Mouse (Mus musculus): ENCODE results near the gene Emc6. TPM values are rescaled to one million over a fixed set of nuclear protein-coding genes. Genes with fewer than 3 reads are reported as not detected.

Gene Emc6
- polyA plus RNA-seq, 1 experiment = 58.6 TPM

- Histone ChIP-seq H3K27ac (ENCODE audit: control insufficient read depth, insufficient read depth, low read length) (no peak within 1 kb of the TSS), H3K4me1 (replicated peaks; ENCODE audit: control insufficient read depth, insufficient read depth, low read length) (peaks cover 18% of the 10 kb centered on the region), H3K36me3 (ENCODE audit: control insufficient read depth, insufficient read depth, low read length) (no peaks in the 10 kb centered on the region), H3K27me3 (ENCODE audit: control insufficient read depth, insufficient read depth, low read length) (no peaks in the 10 kb centered on the region), H3K4me3 (ENCODE audit: control insufficient read depth, insufficient read depth, low read length) (peak within 1 kb of the TSS; percentile 77)
- peak; percentile 99 for TF ChIP-seq CTCF (IDR thresholded peaks at IDR 0.05; ENCODE audit: borderline replicate concordance, control insufficient read depth, extremely low read depth, insufficient read depth, low read length, poor library complexity)
- peak; percentile 44; the same call in 1 of the 2 replicates for TF ChIP-seq POLR2A (IDR thresholded peaks at IDR 0.05; ENCODE audit: control insufficient read depth, extremely low read depth, insufficient read depth, low read length, poor library complexity)
- WGBS = under 1% methylated on average over 84 of the region's 84 CpGs
- DNase-seq = peak; percentile 94
Observed at GRCm38 (mm10) chr11:73137591-73138501, 39.0 kb downstream of the Emc6 start, which contains the start of gene Haspin. Haspin (minus strand) TSS chr11:73138294.

DNA sequence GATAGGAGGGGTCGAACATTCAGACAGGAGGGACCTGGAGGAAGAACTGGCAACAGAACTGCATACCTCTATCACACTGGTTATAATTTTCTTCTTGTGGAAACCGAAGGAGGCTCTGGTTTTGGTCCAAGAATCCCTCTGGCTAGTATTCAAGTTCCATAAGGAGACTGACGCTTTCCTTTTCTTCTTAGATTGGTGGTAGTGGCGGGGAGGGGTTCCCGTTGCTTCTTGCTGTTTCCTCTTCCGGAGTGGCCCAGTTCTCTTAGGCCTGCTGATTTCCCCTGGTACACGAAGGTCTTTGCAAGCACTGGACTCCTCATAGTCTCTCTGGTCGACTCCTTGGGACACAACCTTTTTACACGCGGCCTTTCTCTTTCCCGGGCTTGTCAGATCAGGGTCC lies 39.7 kb downstream of the Emc6 start:
- Histone ChIP-seq H3K27ac (ENCODE audit: control insufficient read depth, insufficient read depth, low read length) (no peak overlapping the region), H3K4me3 (ENCODE audit: control insufficient read depth, insufficient read depth, low read length) (peak overlapping the region; percentile 77)

DNA sequence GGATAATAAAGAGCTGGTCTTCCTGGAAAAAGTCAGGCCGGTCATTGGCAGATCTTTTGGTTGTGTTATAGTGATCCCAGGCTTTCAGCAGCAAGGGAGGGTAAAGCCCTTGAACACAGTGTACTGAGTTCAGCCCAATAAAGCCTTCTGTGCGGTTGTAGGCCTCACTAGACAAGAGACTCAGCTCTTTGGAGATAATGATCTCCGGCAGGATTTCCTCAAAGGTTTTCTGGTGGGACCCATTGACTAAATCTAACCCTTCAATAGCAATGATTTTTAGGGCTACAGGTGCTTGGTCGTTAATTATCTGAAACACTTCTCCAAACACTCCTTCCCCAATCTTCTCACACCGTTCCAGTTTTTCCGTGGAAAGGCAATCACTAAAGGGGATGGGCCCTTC lies 40.2 kb downstream of the Emc6 start:
- no peak overlapping the region for H3K27ac ChIP-seq (ENCODE audit: control insufficient read depth, insufficient read depth, low read length)
- DNase-seq = no peak
- no peak for TF ChIP-seq POLR2A (IDR thresholded peaks at IDR 0.05; ENCODE audit: control insufficient read depth, extremely low read depth, insufficient read depth, low read length, poor library complexity)
- no peak for TF ChIP-seq CTCF (IDR thresholded peaks at IDR 0.05; ENCODE audit: borderline replicate concordance, control insufficient read depth, extremely low read depth, insufficient read depth, low read length, poor library complexity)
- WGBS = 24% methylated on average over 6 of the region's 6 CpGs
- H3K36me3 ChIP-seq (ENCODE audit: control insufficient read depth, insufficient read depth, low read length) = no peaks in the 10 kb centered on the region
- peak overlapping the region; percentile 17; the same call in 1 of the 2 replicates for H3K4me3 ChIP-seq (ENCODE audit: control insufficient read depth, insufficient read depth, low read length)
- H3K4me1 ChIP-seq (replicated peaks; ENCODE audit: control insufficient read depth, insufficient read depth, low read length) = peaks cover 18% of the 10 kb centered on the region
- no peaks in the 10 kb centered on the region for H3K27me3 ChIP-seq (ENCODE audit: control insufficient read depth, insufficient read depth, low read length)

More for the DNA sequence above, 39.7 kb downstream of the Emc6 start:
- 2% methylated on average over 11 of the region's 11 CpGs for WGBS
- DNase-seq = peak; percentile 20
- no peaks in the 10 kb centered on the region for H3K27me3 ChIP-seq (ENCODE audit: control insufficient read depth, insufficient read depth, low read length)
- no peak; the same call in 1 of the 2 replicates for TF ChIP-seq POLR2A (IDR thresholded peaks at IDR 0.05; ENCODE audit: control insufficient read depth, extremely low read depth, insufficient read depth, low read length, poor library complexity)
- no peak for TF ChIP-seq CTCF (IDR thresholded peaks at IDR 0.05; ENCODE audit: borderline replicate concordance, control insufficient read depth, extremely low read depth, insufficient read depth, low read length, poor library complexity)
- H3K36me3 ChIP-seq (ENCODE audit: control insufficient read depth, insufficient read depth, low read length) = no peaks in the 10 kb centered on the region
- peaks cover 18% of the 10 kb centered on the region for H3K4me1 ChIP-seq (replicated peaks; ENCODE audit: control insufficient read depth, insufficient read depth, low read length)

DNA sequence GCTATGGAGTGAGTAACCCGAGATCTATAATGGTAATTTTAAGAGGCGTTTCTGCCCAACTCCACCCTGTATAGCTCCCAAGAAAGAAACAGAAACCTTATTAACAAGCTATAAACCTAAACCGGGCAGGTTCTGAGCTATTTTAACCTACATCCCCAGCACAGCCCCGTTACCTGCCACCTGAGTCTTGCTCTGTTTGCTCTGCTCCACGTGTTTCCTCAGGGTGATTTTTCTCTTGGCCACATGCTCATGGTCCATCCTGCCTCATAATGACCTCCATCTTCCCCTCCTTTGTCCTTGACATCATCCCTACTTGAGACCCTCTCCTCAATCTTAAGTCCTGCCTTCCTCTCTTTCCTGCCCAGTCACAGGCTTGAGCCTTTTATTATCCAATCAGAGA lies 42.6 kb downstream of the Emc6 start:
- Histone ChIP-seq H3K4me3 (ENCODE audit: control insufficient read depth, insufficient read depth, low read length) (no peak overlapping the region), H3K27ac (ENCODE audit: control insufficient read depth, insufficient read depth, low read length) (no peak overlapping the region), H3K4me1 (replicated peaks; ENCODE audit: control insufficient read depth, insufficient read depth, low read length) (peaks cover 18% of the 10 kb centered on the region), H3K27me3 (ENCODE audit: control insufficient read depth, insufficient read depth, low read length) (no peaks in the 10 kb centered on the region), H3K36me3 (ENCODE audit: control insufficient read depth, insufficient read depth, low read length) (no peaks in the 10 kb centered on the region)
- DNase-seq = no peak
- WGBS = 91% methylated on average over 5 of the region's 5 CpGs
- no peak for TF ChIP-seq POLR2A (IDR thresholded peaks at IDR 0.05; ENCODE audit: control insufficient read depth, extremely low read depth, insufficient read depth, low read length, poor library complexity)
- TF ChIP-seq CTCF (IDR thresholded peaks at IDR 0.05; ENCODE audit: borderline replicate concordance, control insufficient read depth, extremely low read depth, insufficient read depth, low read length, poor library complexity) = no peak

GRCm38 (mm10) chr11:73132999-73133398 lies 43.8 kb downstream of the Emc6 start:
- Histone ChIP-seq H3K27me3 (ENCODE audit: control insufficient read depth, insufficient read depth, low read length) (no peaks in the 10 kb centered on the region), H3K36me3 (ENCODE audit: control insufficient read depth, insufficient read depth, low read length) (no peaks in the 10 kb centered on the region), H3K4me1 (replicated peaks; ENCODE audit: control insufficient read depth, insufficient read depth, low read length) (peaks cover 16% of the 10 kb centered on the region), H3K4me3 (ENCODE audit: control insufficient read depth, insufficient read depth, low read length) (no peak overlapping the region), H3K27ac (ENCODE audit: control insufficient read depth, insufficient read depth, low read length) (no peak overlapping the region)
- WGBS = 71% methylated on average over 6 of the region's 6 CpGs
- TF ChIP-seq CTCF (IDR thresholded peaks at IDR 0.05; ENCODE audit: borderline replicate concordance, control insufficient read depth, extremely low read depth, insufficient read depth, low read length, poor library complexity) = no peak
- TF ChIP-seq POLR2A (IDR thresholded peaks at IDR 0.05; ENCODE audit: control insufficient read depth, extremely low read depth, insufficient read depth, low read length, poor library complexity) = no peak
- no peak for DNase-seq

DNA sequence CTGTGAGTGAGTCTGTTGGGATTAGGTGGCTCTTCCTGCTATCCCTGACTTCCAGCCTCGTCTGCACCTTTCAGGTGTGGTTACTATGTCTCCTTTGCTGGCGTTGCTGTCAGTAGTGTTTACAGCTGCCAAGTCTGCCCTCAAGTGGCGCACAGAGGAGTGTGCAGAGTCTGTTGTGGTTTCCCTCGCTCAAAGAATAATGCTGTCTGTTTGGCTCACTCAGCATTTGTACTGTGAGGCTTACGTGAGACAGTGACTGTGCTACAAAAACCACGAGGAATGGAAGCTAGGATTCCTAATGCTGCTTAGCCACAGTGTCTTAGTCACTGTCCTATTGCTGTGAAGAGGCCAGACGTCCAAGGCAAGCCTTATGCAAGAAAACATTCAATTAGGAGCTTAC lies 45.8 kb downstream of the Emc6 start:
- Histone ChIP-seq H3K4me3 (ENCODE audit: control insufficient read depth, insufficient read depth, low read length) (no peak overlapping the region), H3K36me3 (ENCODE audit: control insufficient read depth, insufficient read depth, low read length) (no peaks in the 10 kb centered on the region), H3K27ac (ENCODE audit: control insufficient read depth, insufficient read depth, low read length) (no peak overlapping the region), H3K4me1 (replicated peaks; ENCODE audit: control insufficient read depth, insufficient read depth, low read length) (peaks cover 5% of the 10 kb centered on the region), H3K27me3 (ENCODE audit: control insufficient read depth, insufficient read depth, low read length) (no peaks in the 10 kb centered on the region)
- 11% methylated on average over 7 of the region's 7 CpGs for WGBS
- TF ChIP-seq CTCF (IDR thresholded peaks at IDR 0.05; ENCODE audit: borderline replicate concordance, control insufficient read depth, extremely low read depth, insufficient read depth, low read length, poor library complexity) (peak; percentile 50; the same call in 1 of the 2 replicates), POLR2A (IDR thresholded peaks at IDR 0.05; ENCODE audit: control insufficient read depth, extremely low read depth, insufficient read depth, low read length, poor library complexity) (no peak)
- DNase-seq = peak; percentile 65

Data from thymus, adult 2 months (tissue).